Mouse (Mus musculus): Measurements from ENCODE around the gene Fam104a. TPM values are rescaled to one million over a fixed set of nuclear protein-coding genes. Genes with fewer than 3 reads are reported as not detected.

Gene Fam104a
- polyA plus RNA-seq, 1 experiment from 2014 or later, result 53.0 TPM

GRCm38 (mm10) chr11:113630642-113631041 lies 53.3 kb downstream of the Fam104a start:
- no peak overlapping the region for H3K4me2 ChIP-seq (ENCODE audit: low read depth, severe bottlenecking)
- no peak overlapping the region for H3K9ac ChIP-seq (ENCODE audit: low read length)
- H3K36me3 ChIP-seq (ENCODE audit: control insufficient read depth, insufficient read depth, low read length), result no peaks in the 10 kb centered on the region
- ATAC-seq (ENCODE audit: insufficient number of reproducible peaks, low FRiP score, low TSS enrichment, low read depth) (no peak), DNase-seq (ENCODE audit: low spot score) (no peak)
- H3K27me3 ChIP-seq (ENCODE audit: control insufficient read depth, insufficient read depth, low read length), result no peaks in the 10 kb centered on the region
- H3K4me1 ChIP-seq (ENCODE audit: control insufficient read depth, insufficient read depth, low read length), result no peaks in the 10 kb centered on the region
- no peak overlapping the region for H3K27ac ChIP-seq (replicated peaks; ENCODE audit: low read depth, low read length)
- H3K9me3 ChIP-seq (ENCODE audit: control insufficient read depth, low read length), result no peaks in the 10 kb centered on the region
- 63% methylated on average over 7 of the region's 7 CpGs for WGBS
- H3K4me3 ChIP-seq (ENCODE audit: low read depth, low read length), result no peak overlapping the region

DNA sequence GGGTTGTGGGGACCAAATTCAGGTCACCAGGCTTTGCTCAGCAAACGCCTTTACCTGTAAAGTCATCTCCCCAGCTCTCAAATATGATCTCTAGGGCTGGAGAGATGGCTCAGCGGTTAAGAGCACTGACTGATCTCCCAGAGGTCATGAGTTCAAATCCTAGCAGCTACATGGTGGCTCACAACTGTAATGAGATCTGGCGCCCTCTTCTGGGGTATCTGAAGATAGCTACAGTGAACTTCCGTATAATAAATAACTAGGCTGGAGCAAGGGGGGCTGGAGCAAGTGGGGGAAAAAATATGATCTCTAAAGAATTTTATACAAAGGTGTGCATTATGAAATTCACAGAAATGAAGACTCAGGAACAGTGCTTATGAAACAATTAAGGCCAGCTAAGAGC lies 56.2 kb downstream of the Fam104a start:
- DNase-seq (ENCODE audit: low spot score), result no peak
- no peak overlapping the region for H3K4me3 ChIP-seq (ENCODE audit: low read depth, low read length)

DNA sequence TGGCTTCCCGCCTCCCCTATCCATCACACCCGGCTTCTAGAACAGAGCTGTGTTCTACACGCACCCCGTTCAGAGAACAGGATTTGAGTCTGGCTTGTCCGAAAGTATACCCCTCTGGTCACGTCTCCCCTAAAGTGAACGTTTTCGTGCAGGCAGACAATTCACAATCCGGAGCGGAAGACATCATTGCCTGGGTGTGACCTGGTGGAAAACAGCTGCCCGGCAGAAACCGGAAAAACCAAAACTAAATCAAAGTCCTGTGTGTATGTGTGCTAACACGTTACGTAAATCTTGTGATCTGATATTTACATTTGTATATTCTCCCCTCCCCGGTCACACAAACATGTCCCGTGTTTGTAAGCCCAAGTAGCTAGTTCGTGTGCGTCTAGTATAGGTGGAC lies 58.5 kb downstream of the Fam104a start:
- no peaks in the 10 kb centered on the region for H3K9me3 ChIP-seq (ENCODE audit: control insufficient read depth, low read length)
- no peak overlapping the region for H3K4me2 ChIP-seq (ENCODE audit: low read depth, severe bottlenecking)
- no peak overlapping the region for H3K9ac ChIP-seq (ENCODE audit: low read length)
- H3K36me3 ChIP-seq (ENCODE audit: control insufficient read depth, insufficient read depth, low read length), result no peaks in the 10 kb centered on the region
- ATAC-seq (ENCODE audit: insufficient number of reproducible peaks, low FRiP score, low TSS enrichment, low read depth) (no peak), DNase-seq (ENCODE audit: low spot score) (no peak)
- no peak overlapping the region for H3K4me3 ChIP-seq (ENCODE audit: low read depth, low read length)
- H3K27me3 ChIP-seq (ENCODE audit: control insufficient read depth, insufficient read depth, low read length), result peaks cover 9% of the 10 kb centered on the region
- WGBS, result 93% methylated on average over 18 of the region's 18 CpGs
- no peak overlapping the region for H3K27ac ChIP-seq (replicated peaks; ENCODE audit: low read depth, low read length)
- no peaks in the 10 kb centered on the region for H3K4me1 ChIP-seq (ENCODE audit: control insufficient read depth, insufficient read depth, low read length)

More for the DNA sequence above, 56.2 kb downstream of the Fam104a start:
- WGBS, result 58% methylated on average over 4 of the region's 4 CpGs
- no peak for ATAC-seq (ENCODE audit: insufficient number of reproducible peaks, low FRiP score, low TSS enrichment, low read depth)
- Histone ChIP-seq H3K9ac (ENCODE audit: low read length) (no peak overlapping the region), H3K27ac (replicated peaks; ENCODE audit: low read depth, low read length) (no peak overlapping the region), H3K9me3 (ENCODE audit: control insufficient read depth, low read length) (no peaks in the 10 kb centered on the region), H3K36me3 (ENCODE audit: control insufficient read depth, insufficient read depth, low read length) (no peaks in the 10 kb centered on the region), H3K27me3 (ENCODE audit: control insufficient read depth, insufficient read depth, low read length) (no peaks in the 10 kb centered on the region), H3K4me2 (ENCODE audit: low read depth, severe bottlenecking) (no peak overlapping the region), H3K4me1 (ENCODE audit: control insufficient read depth, insufficient read depth, low read length) (no peaks in the 10 kb centered on the region)

GRCm38 (mm10) chr11:113622028-113622427 lies 61.9 kb downstream of the Fam104a start:
- Histone ChIP-seq H3K4me3 (ENCODE audit: low read depth, low read length) (no peak overlapping the region), H3K9me3 (ENCODE audit: control insufficient read depth, low read length) (no peaks in the 10 kb centered on the region), H3K4me1 (ENCODE audit: control insufficient read depth, insufficient read depth, low read length) (peaks cover 13% of the 10 kb centered on the region), H3K9ac (ENCODE audit: low read length) (no peak overlapping the region), H3K27me3 (ENCODE audit: control insufficient read depth, insufficient read depth, low read length) (peaks cover 32% of the 10 kb centered on the region), H3K4me2 (ENCODE audit: low read depth, severe bottlenecking) (no peak overlapping the region), H3K27ac (replicated peaks; ENCODE audit: low read depth, low read length) (no peak overlapping the region), H3K36me3 (ENCODE audit: control insufficient read depth, insufficient read depth, low read length) (no peaks in the 10 kb centered on the region)
- 81% methylated on average over 4 of the region's 4 CpGs for WGBS
- ATAC-seq (ENCODE audit: insufficient number of reproducible peaks, low FRiP score, low TSS enrichment, low read depth), result no peak
- DNase-seq (ENCODE audit: low spot score), result no peak

DNA sequence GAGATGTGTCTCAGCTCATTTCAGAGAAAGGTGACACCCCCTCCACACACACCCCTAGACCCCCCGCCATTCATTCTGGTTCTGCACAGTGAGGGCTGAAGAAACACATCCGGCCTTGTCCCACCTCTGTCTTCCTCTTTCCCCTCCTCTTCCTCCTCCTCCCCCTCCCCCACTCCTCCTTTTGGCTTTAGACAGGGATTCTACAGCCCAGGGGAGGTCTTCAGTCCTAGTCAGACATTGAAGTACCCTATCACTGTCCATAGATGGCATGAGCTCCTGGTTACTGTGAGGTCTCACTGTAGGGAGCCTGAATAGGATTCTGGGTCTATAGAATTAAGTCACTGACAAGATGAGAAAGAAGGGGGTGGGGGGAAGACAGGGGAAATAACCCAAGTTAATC lies 63.0 kb downstream of the Fam104a start:
- H3K9me3 ChIP-seq (ENCODE audit: control insufficient read depth, low read length), result no peaks in the 10 kb centered on the region
- no peak overlapping the region for H3K27ac ChIP-seq (replicated peaks; ENCODE audit: low read depth, low read length)
- no peak overlapping the region for H3K4me3 ChIP-seq (ENCODE audit: low read depth, low read length)
- H3K27me3 ChIP-seq (ENCODE audit: control insufficient read depth, insufficient read depth, low read length), result peaks cover 32% of the 10 kb centered on the region
- no peak overlapping the region for H3K4me2 ChIP-seq (ENCODE audit: low read depth, severe bottlenecking)
- DNase-seq (ENCODE audit: low spot score) (no peak), ATAC-seq (ENCODE audit: insufficient number of reproducible peaks, low FRiP score, low TSS enrichment, low read depth) (no peak)
- H3K36me3 ChIP-seq (ENCODE audit: control insufficient read depth, insufficient read depth, low read length), result no peaks in the 10 kb centered on the region
- 53% methylated on average over 2 of the region's 2 CpGs for WGBS
- H3K4me1 ChIP-seq (ENCODE audit: control insufficient read depth, insufficient read depth, low read length), result peaks cover 13% of the 10 kb centered on the region
- H3K9ac ChIP-seq (ENCODE audit: low read length), result no peak overlapping the region

- Histone ChIP-seq H3K4me1 (ENCODE audit: control insufficient read depth, insufficient read depth, low read length) (peaks cover 13% of the 10 kb centered on the region), H3K4me2 (ENCODE audit: low read depth, severe bottlenecking) (peak overlapping the region; percentile 98), H3K4me3 (ENCODE audit: low read depth, low read length) (peak overlapping the region; percentile 45), H3K9me3 (ENCODE audit: control insufficient read depth, low read length) (no peaks in the 10 kb centered on the region), H3K9ac (ENCODE audit: low read length) (peak overlapping the region; percentile 62), H3K27ac (replicated peaks; ENCODE audit: low read depth, low read length) (no peak overlapping the region), H3K36me3 (ENCODE audit: control insufficient read depth, insufficient read depth, low read length) (no peaks in the 10 kb centered on the region), H3K27me3 (ENCODE audit: control insufficient read depth, insufficient read depth, low read length) (peaks cover 32% of the 10 kb centered on the region)
- DNase-seq (ENCODE audit: low spot score) (no peak), ATAC-seq (ENCODE audit: insufficient number of reproducible peaks, low FRiP score, low TSS enrichment, low read depth) (peak; percentile 52; the same call in 1 of the 2 replicates)
- 2% methylated on average over 31 of the region's 31 CpGs for WGBS
Observed at GRCm38 (mm10) chr11:113619420-113620080, 64.4 kb downstream of the Fam104a start.

DNA sequence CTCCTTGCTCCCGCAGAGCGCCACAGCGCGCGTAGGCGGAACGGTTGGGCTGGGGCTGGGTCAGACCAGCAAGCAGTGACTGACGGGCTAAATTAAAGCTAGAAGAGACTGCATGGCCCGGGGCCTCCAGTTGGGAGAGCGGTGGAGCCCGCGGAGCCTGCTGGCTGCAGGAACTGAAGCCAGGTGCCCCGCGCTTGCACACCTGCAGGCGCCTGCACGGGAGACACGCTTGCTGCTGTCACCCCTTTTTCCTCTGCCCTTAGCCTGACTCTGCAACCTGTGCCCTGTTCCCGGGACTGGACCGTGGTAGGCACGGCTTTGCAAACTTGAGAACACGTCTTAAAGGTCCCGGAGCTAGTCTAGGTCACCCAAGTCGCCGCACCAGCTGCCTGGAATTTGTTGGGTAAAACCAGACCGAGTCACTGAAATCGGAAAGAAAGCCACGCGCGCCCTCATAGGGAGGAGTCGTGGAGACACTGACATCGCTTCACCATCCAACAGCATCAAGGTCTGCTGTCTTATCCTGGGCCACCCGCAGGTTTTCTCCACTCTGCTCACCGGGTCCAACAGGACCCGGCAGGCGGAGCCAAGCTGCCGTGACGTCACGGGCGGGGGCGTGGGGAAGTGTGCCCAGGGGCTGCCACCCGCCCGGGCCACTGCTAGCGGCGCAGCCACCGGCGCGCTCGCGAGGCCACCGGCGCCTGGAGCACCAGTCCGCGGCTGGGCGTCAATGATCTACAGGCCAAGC lies 65.1 kb downstream of the Fam104a start, which contains the start of gene Sstr2:
TSS of gene Sstr2 (plus strand) at position 671 of the 748 bp plus-strand sequence.
- WGBS, result under 1% methylated on average over 54 of the region's 54 CpGs
- peak within 1 kb of the TSS; percentile 98 for H3K4me2 ChIP-seq (ENCODE audit: low read depth, severe bottlenecking)
- DNase-seq (ENCODE audit: low spot score) (peak; percentile 85), ATAC-seq (ENCODE audit: insufficient number of reproducible peaks, low FRiP score, low TSS enrichment, low read depth) (peak; percentile 76; the same call in 1 of the 2 replicates)
- H3K9me3 ChIP-seq (ENCODE audit: control insufficient read depth, low read length), result no peaks in the 10 kb centered on the region
- H3K36me3 ChIP-seq (ENCODE audit: control insufficient read depth, insufficient read depth, low read length), result no peaks in the 10 kb centered on the region
- peak within 1 kb of the TSS; percentile 62 for H3K9ac ChIP-seq (ENCODE audit: low read length)
- no peak within 1 kb of the TSS for H3K27ac ChIP-seq (replicated peaks; ENCODE audit: low read depth, low read length)
- H3K27me3 ChIP-seq (ENCODE audit: control insufficient read depth, insufficient read depth, low read length), result peaks cover 32% of the 10 kb centered on the region
- H3K4me3 ChIP-seq (ENCODE audit: low read depth, low read length), result peak within 1 kb of the TSS; percentile 45
- peaks cover 13% of the 10 kb centered on the region for H3K4me1 ChIP-seq (ENCODE audit: control insufficient read depth, insufficient read depth, low read length)

DNA sequence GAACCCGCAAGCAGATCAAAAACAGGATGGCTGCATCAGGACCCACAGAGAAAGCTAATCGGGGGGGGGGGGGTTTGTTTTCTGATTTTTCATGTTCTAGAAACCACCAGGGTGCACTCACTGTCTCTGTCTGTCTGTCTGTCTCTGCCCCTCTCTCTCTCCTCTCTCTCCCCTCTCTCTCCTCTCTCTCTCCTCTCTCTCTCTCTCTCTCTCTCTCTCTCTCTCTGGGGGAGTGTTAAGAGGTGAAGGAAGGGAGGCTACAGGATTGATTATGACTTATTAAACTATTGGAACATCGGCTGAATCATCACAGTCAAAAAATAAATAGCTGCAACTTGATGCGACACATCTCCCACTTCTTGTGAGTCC lies 65.7 kb downstream of the Fam104a start:
- WGBS, result 30% methylated on average over 4 of the region's 4 CpGs
- ATAC-seq (ENCODE audit: insufficient number of reproducible peaks, low FRiP score, low TSS enrichment, low read depth) (no peak), DNase-seq (ENCODE audit: low spot score) (no peak)
- Histone ChIP-seq H3K4me3 (ENCODE audit: low read depth, low read length) (peak overlapping the region; percentile 45), H3K9me3 (ENCODE audit: control insufficient read depth, low read length) (no peaks in the 10 kb centered on the region), H3K27me3 (ENCODE audit: control insufficient read depth, insufficient read depth, low read length) (peaks cover 32% of the 10 kb centered on the region), H3K4me1 (ENCODE audit: control insufficient read depth, insufficient read depth, low read length) (peaks cover 13% of the 10 kb centered on the region), H3K27ac (replicated peaks; ENCODE audit: low read depth, low read length) (no peak overlapping the region), H3K9ac (ENCODE audit: low read length) (no peak overlapping the region), H3K4me2 (ENCODE audit: low read depth, severe bottlenecking) (peak overlapping the region; percentile 98), H3K36me3 (ENCODE audit: control insufficient read depth, insufficient read depth, low read length) (no peaks in the 10 kb centered on the region)

All from limb, embryonic 11.5 days (tissue).